Mouse (Mus musculus) adrenal gland, postnatal 25 days (tissue): Measurements from ENCODE around the gene Tradd. TPM values are rescaled to one million over a fixed set of nuclear protein-coding genes. Genes with fewer than 3 reads are reported as not detected.
A peak's percentile ranks its signal among the peaks of the same experiment; 100 is the strongest.

ENCODE experiments used
- DNase-seq: peaks from one replicate; pipeline ENCODE4 v3.0.0; 2021; ENCODE audit warnings: mixed read lengths
- total RNA-seq: library from RNA; stranded (reverse); gene quantifications from 2 replicates; pipeline ENCODE4 v1.2.3, GENCODE M21; 2021

The Tradd gene
- total RNA-seq, 1 experiment from 2014 or later, result 21.7 TPM

- DNase-seq, result peak; percentile 76
Observed at GRCm38 (mm10) chr8:105269461-105269947, 5.1 kb upstream of the Tradd start, which contains the start of gene Hsf4. TSS of gene Hsf4 (plus strand) at chr8:105269801.

GRCm38 (mm10) chr8:105269075-105269458 lies 4.7 kb upstream of the Tradd start:
- DNase-seq, result no peak

- DNase-seq, result no peak
Observed at GRCm38 (mm10) chr8:105268342-105269074, 4.1 kb upstream of the Tradd start.

GRCm38 (mm10) chr8:105266775-105267174 lies 2.4 kb upstream of the Tradd start:
- no peak for DNase-seq

DNA sequence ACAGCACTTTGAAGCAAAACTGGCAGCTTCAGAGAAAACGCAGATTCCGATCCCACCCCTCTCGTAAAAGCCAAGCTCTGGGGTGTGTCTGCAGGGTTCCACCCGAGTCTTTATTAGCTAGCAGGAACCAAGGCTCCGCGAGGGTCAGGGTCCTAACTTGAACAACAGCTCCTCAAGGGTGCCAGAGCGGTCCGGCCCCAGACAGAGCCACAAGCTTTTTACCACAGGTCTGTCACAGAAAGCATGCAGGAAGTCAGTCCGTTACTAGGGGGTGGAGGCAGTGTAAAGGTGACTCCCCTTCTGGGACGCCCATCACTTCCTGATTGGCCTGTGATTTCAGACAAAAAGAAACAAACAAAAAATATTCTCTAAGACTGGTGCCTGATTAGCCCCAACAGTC lies 719 bp upstream of the Tradd start:
- DNase-seq, result no peak

GRCm38 (mm10) chr8:105263244-105263912 lies 1.0 kb downstream of the Tradd start:
- DNase-seq, result no peak

DNA sequence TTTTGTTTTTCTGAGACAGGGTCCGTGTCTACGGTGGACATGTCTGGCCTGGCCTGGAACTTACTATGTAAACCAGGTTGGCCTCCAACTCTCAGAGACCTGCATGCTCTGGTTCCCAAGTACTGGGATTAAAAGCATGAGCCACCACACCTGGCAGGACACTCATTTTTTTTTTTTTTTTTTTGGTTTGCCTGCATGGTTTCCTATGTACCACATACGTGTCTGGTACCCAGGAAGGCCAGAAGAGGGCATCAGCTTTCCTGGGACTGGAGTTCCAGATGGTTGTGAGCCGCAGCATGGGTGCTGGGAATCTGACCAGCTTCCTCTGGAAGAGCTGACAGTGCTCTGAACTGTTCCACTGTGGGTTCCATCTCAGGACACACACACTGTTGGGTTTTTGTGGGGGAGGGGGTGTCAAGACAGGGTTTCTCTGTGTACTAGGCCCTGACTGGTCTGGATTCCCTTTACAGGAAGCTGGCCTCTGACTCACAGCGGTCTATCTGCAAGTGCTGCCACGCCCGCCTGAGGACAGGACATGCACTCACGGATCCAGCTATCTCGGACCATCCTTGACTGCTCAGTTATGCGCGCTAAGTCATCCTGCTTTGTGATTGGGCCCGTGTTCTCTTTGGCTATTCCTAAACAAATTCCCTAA lies 3.0 kb downstream of the Tradd start:
- no peak for DNase-seq

DNA sequence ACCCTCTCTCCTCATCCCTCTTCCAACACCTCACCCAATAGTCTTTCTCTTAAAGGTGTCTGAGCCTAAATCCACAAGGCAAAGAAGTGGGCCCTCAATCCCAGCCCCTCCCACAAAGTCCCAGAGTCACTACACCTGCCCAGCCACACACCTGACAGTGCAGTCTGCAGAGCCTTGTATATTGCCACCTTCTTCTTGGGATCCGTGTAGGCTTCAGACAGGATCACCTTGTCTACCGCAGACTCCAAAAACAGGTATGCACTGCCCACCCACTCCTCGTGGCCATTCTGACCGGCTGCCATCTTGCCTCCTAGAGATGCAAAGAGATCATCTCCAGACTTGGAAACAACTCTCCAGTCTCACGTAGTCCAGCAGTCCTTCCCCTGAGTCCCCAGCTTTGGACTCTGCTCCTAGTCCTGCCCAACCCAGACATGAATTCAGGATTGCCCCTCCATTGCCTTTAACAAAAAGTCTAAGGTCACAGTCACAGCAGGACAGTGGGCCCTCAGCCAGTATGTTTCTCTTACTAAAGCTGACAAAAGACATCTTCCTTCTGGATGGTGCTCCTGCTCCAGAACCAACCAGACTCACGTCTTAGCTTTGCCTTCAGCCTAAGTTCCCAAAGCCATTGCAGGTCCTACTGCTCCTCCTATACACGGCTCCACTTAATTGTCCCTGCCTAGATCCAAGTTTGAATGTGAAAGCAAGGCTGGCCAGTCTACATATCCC lies 3.9 kb downstream of the Tradd start:
- no peak for DNase-seq

- DNase-seq, result peak; percentile 85
Observed at GRCm38 (mm10) chr8:105259721-105260320, 4.6 kb downstream of the Tradd start.

DNA sequence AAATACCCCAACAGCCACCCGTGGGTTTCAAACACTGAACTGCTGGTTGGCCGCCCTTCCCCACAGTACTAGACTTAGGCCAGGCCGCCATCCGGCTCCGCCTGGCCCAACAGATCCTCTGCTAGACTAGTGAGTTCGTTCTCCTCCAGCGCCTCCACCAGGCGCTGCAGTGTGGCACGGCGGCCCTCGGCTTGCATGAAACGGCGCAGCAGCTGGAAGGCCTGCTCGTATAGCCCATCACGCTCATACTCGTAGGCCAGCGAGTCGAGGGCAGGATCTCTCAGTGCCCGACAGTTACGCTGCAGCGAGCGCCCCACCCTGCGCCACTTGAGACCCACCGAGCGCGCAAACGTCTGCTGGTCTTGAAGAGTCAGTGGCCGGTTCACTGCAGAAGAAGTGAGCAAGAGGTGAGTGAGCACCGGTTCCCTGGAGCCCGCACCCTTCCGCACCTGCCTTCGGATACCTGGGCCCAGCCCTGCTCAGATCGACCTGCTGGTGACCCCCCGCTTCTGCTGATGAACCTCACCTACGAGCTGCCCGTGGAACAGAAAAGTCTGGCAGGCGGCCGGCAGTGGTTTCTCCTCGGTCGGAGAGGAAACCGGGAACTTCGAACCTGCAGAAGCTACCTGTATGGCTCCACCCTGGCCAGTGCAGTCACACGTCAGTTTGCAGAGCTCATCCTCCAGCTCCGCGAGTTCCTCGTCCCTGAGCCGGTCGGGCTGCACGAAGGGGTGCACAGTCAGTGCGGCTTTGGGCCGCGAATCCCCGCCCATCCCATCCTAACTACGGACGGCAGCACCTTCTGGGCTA lies 5.3 kb downstream of the Tradd start:
- peak; percentile 14 for DNase-seq

DNA sequence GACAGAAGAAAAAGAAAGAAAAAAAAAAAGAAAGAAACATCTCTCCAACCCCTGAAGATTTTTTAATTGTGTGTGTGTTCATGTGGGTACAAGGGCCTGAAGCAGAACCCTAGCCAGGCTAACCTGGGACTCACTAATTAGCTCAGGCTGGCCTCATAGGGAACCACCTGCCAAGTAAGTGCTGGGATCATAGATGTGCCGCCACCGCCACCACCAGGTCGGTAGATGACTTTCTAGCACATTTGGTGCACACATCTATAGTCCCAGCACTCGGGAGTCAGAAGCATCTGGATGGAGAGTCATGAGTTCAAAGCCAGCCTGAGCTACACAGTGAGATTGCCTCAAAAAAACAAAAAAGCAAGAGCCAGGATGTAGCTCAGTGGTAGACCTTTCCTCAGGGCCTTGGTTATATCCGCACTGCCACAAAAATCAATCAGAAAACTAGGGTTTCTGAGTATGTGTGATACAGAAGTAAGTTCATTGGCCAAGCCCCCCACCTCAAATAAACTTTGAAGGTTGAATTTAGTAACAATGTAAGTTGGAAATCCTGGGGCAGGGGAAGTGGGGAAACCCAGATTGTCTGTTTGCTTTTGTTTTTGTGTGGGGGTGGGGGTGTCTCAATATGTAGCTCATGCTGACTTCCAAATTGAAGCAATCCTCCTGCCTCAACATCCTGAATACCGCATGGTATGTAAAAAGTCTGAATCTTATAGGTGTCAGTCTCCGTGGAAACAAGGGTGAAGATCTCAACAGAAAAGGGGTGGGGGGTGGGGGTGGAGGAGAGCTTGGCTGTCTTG lies 6.9 kb downstream of the Tradd start:
- DNase-seq, result no peak

- no peak for DNase-seq
Observed at GRCm38 (mm10) chr8:105254966-105255350, 9.5 kb downstream of the Tradd start, which contains the start of gene B3gnt9. TSS of gene B3gnt9 (minus strand) at chr8:105255153.

DNA sequence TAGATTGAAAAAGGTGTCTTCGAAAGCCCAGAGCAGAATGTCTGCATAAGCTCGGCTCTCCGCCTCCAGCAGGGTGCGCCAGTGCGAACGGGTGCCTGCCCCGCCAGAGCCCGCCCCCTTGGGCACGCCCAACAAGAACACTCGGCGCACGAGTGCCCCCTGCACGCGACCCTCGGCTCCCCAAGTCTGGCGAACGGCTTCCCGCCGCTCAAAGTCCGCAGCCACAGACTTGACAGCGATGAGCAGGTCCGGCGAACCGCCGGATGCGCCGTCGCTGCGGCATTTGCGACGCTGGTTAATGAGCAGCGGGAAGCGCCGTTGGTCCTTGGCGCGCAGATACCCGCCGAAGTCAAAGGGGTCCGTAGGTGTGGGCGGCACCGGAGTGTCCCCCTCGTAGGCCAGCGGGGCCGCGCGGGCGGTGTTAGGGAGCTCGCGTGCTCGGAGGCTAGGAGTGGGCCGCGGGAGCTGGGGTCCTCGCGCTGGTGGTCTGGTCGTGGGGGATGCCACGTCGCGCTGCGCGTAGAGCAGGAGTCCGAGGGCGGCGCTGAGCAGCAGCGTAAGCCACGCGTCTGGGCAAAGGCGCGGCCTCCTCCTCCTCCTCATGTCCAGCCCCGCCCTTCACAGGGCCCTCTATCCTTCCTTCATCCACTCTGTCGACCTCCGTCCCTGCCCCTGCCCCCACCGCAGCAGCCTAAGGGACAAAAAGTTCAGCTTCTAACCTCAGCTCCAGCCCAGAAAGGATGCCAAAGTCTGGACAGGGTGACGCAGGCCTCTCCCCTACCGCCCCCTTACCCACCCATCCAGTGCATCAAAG lies 10.1 kb downstream of the Tradd start:
- peak; percentile 93 for DNase-seq

DNA sequence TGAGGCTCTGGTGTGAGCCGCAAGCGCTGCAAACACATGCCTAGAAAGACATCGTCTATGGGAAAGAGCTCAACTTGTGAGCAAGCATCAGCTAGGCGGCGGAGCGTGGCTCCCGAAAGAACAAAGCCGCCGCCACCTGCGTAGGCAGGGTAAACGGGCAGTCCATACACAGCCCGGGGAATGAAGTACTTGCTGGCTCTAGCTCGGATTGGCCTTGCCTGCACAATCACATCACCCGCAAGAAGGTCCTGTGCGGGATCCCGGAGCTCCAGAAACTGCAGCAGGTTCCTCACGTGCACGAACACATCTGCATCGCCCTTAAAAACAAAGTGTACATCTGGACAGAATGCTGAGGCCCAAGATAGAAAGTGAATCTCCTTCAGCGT lies 10.7 kb downstream of the Tradd start:
- no peak for DNase-seq

GRCm38 (mm10) chr8:105252680-105253537 lies 11.5 kb downstream of the Tradd start:
- no peak for DNase-seq

DNA sequence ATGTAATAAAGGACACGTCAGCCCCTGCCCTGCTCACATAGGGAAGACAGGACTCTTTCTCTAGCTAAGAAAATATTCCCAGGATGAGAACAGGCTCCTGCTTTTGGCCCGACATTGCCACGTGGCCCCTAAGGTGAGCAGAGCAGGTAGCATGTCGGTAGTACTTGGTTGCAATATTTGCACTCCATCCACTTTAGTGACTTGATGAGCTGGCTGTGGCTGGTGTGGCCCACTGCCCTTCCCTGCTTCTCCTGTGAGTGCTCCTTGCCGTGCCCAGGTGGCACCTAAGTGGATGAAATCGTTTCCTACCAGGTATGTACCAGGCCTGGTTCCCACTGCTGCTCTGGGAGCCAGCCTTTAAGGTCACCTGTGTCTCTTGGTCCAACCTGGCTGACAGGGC lies 12.5 kb downstream of the Tradd start:
- no peak for DNase-seq

DNA sequence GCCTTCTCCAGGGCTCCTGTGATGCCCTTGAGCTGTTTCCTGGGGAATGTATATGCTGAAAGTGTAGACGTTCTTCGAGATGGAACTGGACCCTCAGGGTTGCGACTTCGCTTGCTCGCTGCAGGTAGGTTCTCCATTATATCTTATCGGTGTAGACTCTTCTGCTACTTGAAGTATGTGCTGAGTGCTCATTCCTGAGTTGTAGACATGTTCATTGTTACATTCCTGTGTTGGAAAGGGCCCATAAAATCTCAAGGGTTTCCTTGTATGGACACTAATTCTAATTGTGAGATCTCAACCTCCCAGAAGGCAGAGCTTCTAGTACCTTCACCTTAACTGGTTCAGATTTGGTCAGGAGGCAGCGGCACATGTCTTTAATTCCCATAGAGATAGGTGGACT lies 23.4 kb downstream of the Tradd start:
- DNase-seq, result no peak

DNA sequence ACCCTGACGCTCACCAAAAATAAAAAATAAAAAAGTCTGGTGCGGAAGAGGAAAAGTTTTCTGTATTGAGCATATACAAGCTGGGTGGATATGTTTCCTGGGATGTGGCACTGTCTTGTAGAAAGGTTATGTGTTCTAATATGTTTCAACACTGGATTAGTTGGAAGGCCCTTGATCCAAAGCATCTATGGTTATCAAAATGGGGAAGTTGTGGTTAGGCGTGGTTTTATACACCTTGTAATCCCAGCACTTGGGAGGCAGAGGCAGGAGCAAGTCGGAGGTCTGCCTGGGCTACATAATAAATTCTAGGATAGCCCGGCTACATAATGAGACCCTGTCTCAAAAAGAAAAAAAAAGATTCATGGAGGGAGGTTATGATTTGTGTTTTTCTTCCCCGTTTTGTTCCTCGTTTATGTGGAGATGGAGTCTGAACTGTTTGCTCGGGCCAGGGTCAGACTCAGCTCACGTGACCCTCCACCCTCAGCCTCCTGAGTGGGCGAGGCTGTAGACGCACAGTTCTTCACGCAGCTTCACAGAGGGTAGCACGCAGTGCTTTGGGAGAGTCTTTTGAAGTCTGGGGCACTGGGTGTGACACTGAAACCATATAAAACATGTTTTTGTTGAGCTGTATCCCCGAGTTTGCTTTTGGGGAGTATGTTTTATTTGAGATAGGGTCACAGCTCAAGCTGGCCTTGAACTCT lies 26.8 kb downstream of the Tradd start:
- no peak for DNase-seq
